ENCODE assay signal across 32 mouse cellular contexts in genomic region chr5:103799438-103799837, GRCm38 (mm10).
A peak's percentile ranks its signal among the peaks of the same experiment; 100 is the strongest.
DNase-seq lines count a peak whose midpoint lies in the region; ATAC-seq and TF ChIP-seq lines count a peak whose summit lies in the region.
"Had no signal": no experiment of that assay in that cellular context is flagged by ENCODE, and none has a peak within 500 bp of the region (broad histone marks: within the 10 kb centered on the region; RNA-seq: fewer than 3 reads in every experiment).

No protein-coding gene starts in this region.

- no peak overlapping the region for H3K4me2 ChIP-seq in lung, postnatal 0 days (replicated peaks; ENCODE audit: low read depth, low read length)
- H3K4me2 ChIP-seq: embryonic facial prominence, embryonic 12.5 days; heart, embryonic 13.5 days; hindbrain, embryonic 13.5 days; limb, embryonic 13.5 days; liver, embryonic 11.5 days; lung, embryonic 15.5 days; midbrain, embryonic 15.5 days; neural tube, embryonic 15.5 days had no signal

- H3K36me3 ChIP-seq in lung, postnatal 0 days (ENCODE audit: insufficient read depth, low read length): no peaks in the 10 kb centered on the region
- H3K36me3 ChIP-seq: embryonic facial prominence, embryonic 12.5 days; forebrain, embryonic 10.5 days; hindbrain, embryonic 13.5 days; limb, embryonic 13.5 days; lung, embryonic 15.5 days; midbrain, embryonic 10.5 days; midbrain, embryonic 15.5 days; neural tube, embryonic 15.5 days had no signal

- no peaks in the 10 kb centered on the region for H3K9me3 ChIP-seq in lung, postnatal 0 days (ENCODE audit: low read length)
- H3K9me3 ChIP-seq: embryonic facial prominence, embryonic 12.5 days; forebrain, embryonic 10.5 days; heart, embryonic 13.5 days; hindbrain, embryonic 13.5 days; limb, embryonic 13.5 days; lung, embryonic 15.5 days; midbrain, embryonic 10.5 days; midbrain, embryonic 15.5 days; neural tube, embryonic 15.5 days had no signal

- no peak for TF ChIP-seq EP300 in lung, postnatal 0 days (IDR thresholded peaks at IDR 0.05)

- no peak for ATAC-seq in lung, postnatal 0 days
- ATAC-seq in granulocyte monocyte progenitor cell, adult 5-6 weeks (replicated peaks; ENCODE audit: poor library complexity, severe bottlenecking): peak; percentile 48; the same call in 1 of the 2 replicates
- ATAC-seq: activated CD4-positive, CD25-positive, alpha-beta regulatory T cell, adult 4 months; forebrain, embryonic 16.5 days; midbrain, embryonic 15.5 days had no signal

- H3K27me3 ChIP-seq in lung, postnatal 0 days (replicated peaks; ENCODE audit: insufficient read depth, low read length): no peaks in the 10 kb centered on the region
- H3K27me3 ChIP-seq: CH12.LX; embryonic facial prominence, embryonic 12.5 days; heart, embryonic 13.5 days; hindbrain, embryonic 13.5 days; limb, embryonic 13.5 days; lung, embryonic 15.5 days; midbrain, embryonic 15.5 days; neural tube, embryonic 15.5 days had no signal

- H3K4me3 ChIP-seq in lung, postnatal 0 days (ENCODE audit: low read depth, low read length): no peak overlapping the region
- H3K4me3 ChIP-seq: embryonic facial prominence, embryonic 12.5 days; forebrain, embryonic 10.5 days; heart, embryonic 13.5 days; hindbrain, embryonic 13.5 days; layer of hippocampus, adult 2 months; limb, embryonic 13.5 days; lung, embryonic 15.5 days; midbrain, embryonic 10.5 days; midbrain, embryonic 15.5 days; neural tube, embryonic 15.5 days had no signal

- no peak for TF ChIP-seq CTCF in lung, postnatal 0 days (IDR thresholded peaks at IDR 0.05)

- DNase-seq in heart, postnatal 4 days: peak; percentile 36
- no peak for DNase-seq in heart, postnatal 25 days (ENCODE audit: low spot score)
- peak; percentile 52 for DNase-seq in lung, postnatal 10 days
- DNase-seq in lung, postnatal 0 days (ENCODE audit: low spot score): no peak
- peak; percentile 94 for DNase-seq in large intestine, adult 2 months (ENCODE audit: low read depth, low spot score)
- DNase-seq in embryo, embryonic 10 days (ENCODE audit: low spot score): no peak
- no peak for DNase-seq in cerebellum, adult 11-12 months
- DNase-seq: adrenal gland, adult 2 months; cerebellum, adult 8-10 months; cerebellum, postnatal 25 days; gastrocnemius, postnatal 10 days; heart, postnatal 14 days; kidney, adult 11 months; retina, postnatal 1 day; right cerebral cortex, postnatal 14 days; spleen, adult 18-20 months had no signal

- no peak overlapping the region for H3K9ac ChIP-seq in lung, postnatal 0 days (replicated peaks; ENCODE audit: low read depth)
- H3K9ac ChIP-seq: embryonic facial prominence, embryonic 12.5 days; heart, embryonic 13.5 days; hindbrain, embryonic 13.5 days; limb, embryonic 13.5 days; lung, embryonic 15.5 days; midbrain, embryonic 15.5 days; neural tube, embryonic 15.5 days had no signal

- WGBS in lung, postnatal 0 days: 48% methylated on average over 3 of the region's 3 CpGs
- 24% methylated on average over 3 of the region's 3 CpGs for WGBS in large intestine, adult 2 months

- H3K4me1 ChIP-seq in lung, postnatal 0 days (ENCODE audit: insufficient read depth, low read depth, low read length): peaks cover 14% of the 10 kb centered on the region

- intact Hi-C loops in heart, postnatal 25 days (cut with DNase I): no loop called here

- no peak overlapping the region for H3K27ac ChIP-seq in lung, postnatal 0 days (ENCODE audit: low read length)
- H3K27ac ChIP-seq: embryonic facial prominence, embryonic 12.5 days; forebrain, embryonic 10.5 days; heart, embryonic 13.5 days; hindbrain, embryonic 13.5 days; kidney, postnatal 0 days; layer of hippocampus, adult 2 months; limb, embryonic 13.5 days; lung, embryonic 15.5 days; midbrain, embryonic 10.5 days; midbrain, embryonic 15.5 days; neural tube, embryonic 15.5 days had no signal

Comparison
In these comparisons a context has a peak if more than half of its experiments do, and no peak if none do; other contexts are left out.
1. DNase-seq: peak in heart, postnatal 4 days (single experiment), lung, postnatal 10 days (single experiment) and large intestine, adult 2 months (single experiment); none in heart, postnatal 25 days (single experiment), lung, postnatal 0 days (single experiment), embryo, embryonic 10 days (single experiment) and cerebellum, adult 11-12 months (single experiment).